Mouse (Mus musculus) hindbrain, embryonic 10.5 days (tissue): ENCODE measurements around the gene Trappc11. TPM values are rescaled to one million over a fixed set of nuclear protein-coding genes. Genes with fewer than 3 reads are reported as not detected.
A peak's percentile ranks its signal among the peaks of the same experiment; 100 is the strongest.

Experiments used
- DNase-seq: peaks from one replicate; pipeline ENCODE4 v3.0.0-alpha.2; 2017; ENCODE audit warnings: low spot score
- H3K27ac ChIP-seq: fragments of 300-500 bp; sonication (generic); 2 replicates; pipeline ENCODE4 v1.5.1; 2016; ENCODE audit warnings: mild to moderate bottlenecking, moderate library complexity
- H3K27me3 ChIP-seq: fragments of 300-500 bp; sonication (generic); 2 replicates; pipeline ENCODE4 v1.6.1; 2016; ENCODE audit warnings: mild to moderate bottlenecking; ENCODE audit not compliant: poor library complexity, insufficient read depth, severe bottlenecking
- H3K36me3 ChIP-seq: fragments of 300-500 bp; sonication (generic); 2 replicates; pipeline ENCODE4 v1.6.1; 2016; ENCODE audit warnings: mild to moderate bottlenecking, moderate library complexity
- H3K4me1 ChIP-seq: fragments of 300-500 bp; sonication (generic); replicated peaks from 2 replicates; pipeline ENCODE4 v1.6.1; 2016; ENCODE audit warnings: mild to moderate bottlenecking
- H3K4me3 ChIP-seq: fragments of 300-500 bp; sonication (generic); 2 replicates; pipeline ENCODE4 v1.5.1; 2016; ENCODE audit warnings: mild to moderate bottlenecking, moderate library complexity
- H3K9me3 ChIP-seq: fragments of 300-500 bp; sonication (generic); 2 replicates; pipeline ENCODE4 v1.6.1; 2016; ENCODE audit warnings: mild to moderate bottlenecking, moderate library complexity
- WGBS: fragments of 180-500 bp; shearing (Covaris S2); methylation state at CpG from one replicate; pipeline ENCODE4 v1.1.7; 2016; 5-methylcytosine and 5-hydroxymethylcytosine counted together
- polyA plus RNA-seq: library from polyadenylated mRNA; unstranded; fragments of >200 nt; fragmentation: Nextera tagmentation; extraction: Ambion mirVana; gene quantifications from 2 replicates; pipeline ENCODE4 v1.2.1, GENCODE M21; 2016

Trappc11 gene
- polyA plus RNA-seq, 1 experiment from 2014 or later: 39.0 TPM

- WGBS: 54% methylated on average over 4 of the region's 4 CpGs
- Histone ChIP-seq H3K36me3 (peaks cover 46% of the 10 kb centered on the region), H3K27me3 (no peaks in the 10 kb centered on the region), H3K27ac (no peak overlapping the region), H3K9me3 (no peaks in the 10 kb centered on the region), H3K4me3 (no peak overlapping the region), H3K4me1 (peaks cover 35% of the 10 kb centered on the region)
- no peak for DNase-seq
Observed at GRCm38 (mm10) chr8:47538323-47538722, 5.1 kb upstream of the Trappc11 start.

GRCm38 (mm10) chr8:47528094-47528493 lies 5.2 kb downstream of the Trappc11 start:
- Histone ChIP-seq H3K27ac (no peak overlapping the region), H3K4me1 (peaks cover 11% of the 10 kb centered on the region), H3K9me3 (no peaks in the 10 kb centered on the region), H3K4me3 (no peak overlapping the region), H3K27me3 (no peaks in the 10 kb centered on the region), H3K36me3 (peaks cover 74% of the 10 kb centered on the region)
- WGBS: 98% methylated on average over 1 of the region's 1 CpGs
- no peak for DNase-seq

- no peak for DNase-seq
- Histone ChIP-seq H3K9me3 (no peaks in the 10 kb centered on the region), H3K4me3 (no peak overlapping the region), H3K36me3 (peaks cover 85% of the 10 kb centered on the region), H3K27me3 (no peaks in the 10 kb centered on the region), H3K27ac (no peak overlapping the region), H3K4me1 (no peaks in the 10 kb centered on the region)
- 97% methylated on average over 15 of the region's 15 CpGs for WGBS
Observed at GRCm38 (mm10) chr8:47513601-47514000, 19.7 kb downstream of the Trappc11 start.

GRCm38 (mm10) chr8:47510930-47511329 lies 22.3 kb downstream of the Trappc11 start:
- Histone ChIP-seq H3K27ac (no peak overlapping the region), H3K36me3 (peaks cover 88% of the 10 kb centered on the region), H3K27me3 (no peaks in the 10 kb centered on the region), H3K4me1 (no peaks in the 10 kb centered on the region), H3K4me3 (no peak overlapping the region), H3K9me3 (no peaks in the 10 kb centered on the region)
- 94% methylated on average over 9 of the region's 9 CpGs for WGBS
- no peak for DNase-seq

GRCm38 (mm10) chr8:47505431-47505830 lies 27.8 kb downstream of the Trappc11 start:
- no peak for DNase-seq
- WGBS: 90% methylated on average over 12 of the region's 12 CpGs
- no peak overlapping the region for H3K27ac ChIP-seq
- no peaks in the 10 kb centered on the region for H3K4me1 ChIP-seq
- H3K9me3 ChIP-seq: no peaks in the 10 kb centered on the region
- H3K36me3 ChIP-seq: peaks cover 93% of the 10 kb centered on the region
- H3K27me3 ChIP-seq: no peaks in the 10 kb centered on the region
- H3K4me3 ChIP-seq: no peak overlapping the region

- no peaks in the 10 kb centered on the region for H3K4me1 ChIP-seq
- DNase-seq: no peak
- no peak overlapping the region for H3K27ac ChIP-seq
- no peak overlapping the region for H3K4me3 ChIP-seq
- H3K9me3 ChIP-seq: no peaks in the 10 kb centered on the region
- H3K36me3 ChIP-seq: peaks cover 97% of the 10 kb centered on the region
- 97% methylated on average over 13 of the region's 13 CpGs for WGBS
- no peaks in the 10 kb centered on the region for H3K27me3 ChIP-seq
Observed at GRCm38 (mm10) chr8:47502546-47502945, 30.7 kb downstream of the Trappc11 start.

- Histone ChIP-seq H3K4me1 (no peaks in the 10 kb centered on the region), H3K9me3 (no peaks in the 10 kb centered on the region), H3K27me3 (no peaks in the 10 kb centered on the region), H3K4me3 (no peak overlapping the region), H3K27ac (no peak overlapping the region), H3K36me3 (peaks cover 98% of the 10 kb centered on the region)
- no peak for DNase-seq
- 81% methylated on average over 2 of the region's 2 CpGs for whole genome bisulfite sequencing
Observed at GRCm38 (mm10) chr8:47501994-47502393, 31.3 kb downstream of the Trappc11 start.

GRCm38 (mm10) chr8:47495428-47495827 lies 37.8 kb downstream of the Trappc11 start:
- Histone ChIP-seq H3K27ac (no peak overlapping the region), H3K27me3 (no peaks in the 10 kb centered on the region), H3K4me1 (no peaks in the 10 kb centered on the region), H3K36me3 (peaks cover 97% of the 10 kb centered on the region), H3K9me3 (no peaks in the 10 kb centered on the region), H3K4me3 (no peak overlapping the region)
- DNase-seq: no peak
- 90% methylated on average over 6 of the region's 6 CpGs for WGBS

GRCm38 (mm10) chr8:47494602-47495153 lies 38.6 kb downstream of the Trappc11 start:
- DNase-seq: no peak
- no peaks in the 10 kb centered on the region for H3K27me3 ChIP-seq
- H3K4me1 ChIP-seq: no peaks in the 10 kb centered on the region
- H3K9me3 ChIP-seq: no peaks in the 10 kb centered on the region
- peaks cover 95% of the 10 kb centered on the region for H3K36me3 ChIP-seq
- no peak overlapping the region for H3K4me3 ChIP-seq
- no peak overlapping the region for H3K27ac ChIP-seq
- WGBS: 89% methylated on average over 12 of the region's 12 CpGs

GRCm38 (mm10) chr8:47493106-47493505 lies 40.2 kb downstream of the Trappc11 start:
- Histone ChIP-seq H3K27ac (no peak overlapping the region), H3K27me3 (no peaks in the 10 kb centered on the region), H3K4me3 (no peak overlapping the region), H3K4me1 (peaks cover 10% of the 10 kb centered on the region), H3K36me3 (peaks cover 92% of the 10 kb centered on the region), H3K9me3 (no peaks in the 10 kb centered on the region)
- no peak for DNase-seq
- 95% methylated on average over 12 of the region's 12 CpGs for WGBS

GRCm38 (mm10) chr8:47487231-47487630 lies 46.0 kb downstream of the Trappc11 start:
- DNase-seq: no peak
- WGBS: 84% methylated on average over 3 of the region's 3 CpGs
- peaks cover 6% of the 10 kb centered on the region for H3K9me3 ChIP-seq
- no peak overlapping the region for H3K27ac ChIP-seq
- H3K27me3 ChIP-seq: no peaks in the 10 kb centered on the region
- peaks cover 50% of the 10 kb centered on the region for H3K36me3 ChIP-seq
- no peak overlapping the region for H3K4me3 ChIP-seq
- H3K4me1 ChIP-seq: peaks cover 17% of the 10 kb centered on the region

GRCm38 (mm10) chr8:47482354-47483071 lies 50.8 kb downstream of the Trappc11 start:
- no peaks in the 10 kb centered on the region for H3K27me3 ChIP-seq
- H3K27ac ChIP-seq: peak overlapping the region; percentile 56
- H3K4me1 ChIP-seq: peaks cover 15% of the 10 kb centered on the region
- peaks cover 4% of the 10 kb centered on the region for H3K9me3 ChIP-seq
- DNase-seq: peak; percentile 10
- no peak overlapping the region for H3K4me3 ChIP-seq
- peaks cover 8% of the 10 kb centered on the region for H3K36me3 ChIP-seq
- 62% methylated on average over 12 of the region's 12 CpGs for WGBS

- 86% methylated on average over 7 of the region's 7 CpGs for WGBS
- no peak for DNase-seq
- Histone ChIP-seq H3K4me1 (peaks cover 15% of the 10 kb centered on the region), H3K9me3 (no peaks in the 10 kb centered on the region), H3K4me3 (no peak overlapping the region), H3K27me3 (no peaks in the 10 kb centered on the region), H3K36me3 (no peaks in the 10 kb centered on the region), H3K27ac (no peak overlapping the region)
Observed at GRCm38 (mm10) chr8:47480039-47480438, 53.2 kb downstream of the Trappc11 start.
